Mouse (Mus musculus) lung, embryonic 16.5 days (tissue): ENCODE data around the gene Zcchc9. TPM values are rescaled to one million over a fixed set of nuclear protein-coding genes. Genes with fewer than 3 reads are reported as not detected.

Experiments
- ATAC-seq: fragments of 200-750 bp; cut with Nextera tagmentation; 2 replicates; pipeline ENCODE4 v1.8.0; 2017; ENCODE audit warnings: low read depth, mild to moderate bottlenecking, moderate library complexity
- H3K27ac ChIP-seq: fragments of 300-500 bp; sonication (generic); 2 replicates; pipeline ENCODE4 v1.5.1; 2014; ENCODE audit warnings: mild to moderate bottlenecking, control low read depth, low read length
- H3K27me3 ChIP-seq: fragments of 300-500 bp; sonication (generic); 2 replicates; pipeline ENCODE4 v1.6.1; 2014; ENCODE audit warnings: low read depth, low read length, mixed read lengths; ENCODE audit not compliant: control insufficient read depth, insufficient read depth
- H3K36me3 ChIP-seq: fragments of 300-500 bp; sonication (generic); 2 replicates; pipeline ENCODE4 v1.6.1; 2014; ENCODE audit warnings: low read length; ENCODE audit not compliant: control insufficient read depth, insufficient read depth
- H3K4me1 ChIP-seq: fragments of 300-500 bp; sonication (generic); replicated peaks from 2 replicates; pipeline ENCODE4 v1.6.1; 2014; ENCODE audit warnings: low read length, mixed read lengths; ENCODE audit not compliant: control insufficient read depth, insufficient read depth
- H3K4me2 ChIP-seq: fragments of 300-500 bp; sonication (generic); 2 replicates; pipeline ENCODE4 v1.6.1; 2014; ENCODE audit warnings: low read depth, low read length, control low read depth
- H3K4me3 ChIP-seq: fragments of 300-500 bp; sonication (generic); 2 replicates; pipeline ENCODE4 v1.5.1; 2014; ENCODE audit warnings: mild to moderate bottlenecking, low read length, control low read depth
- H3K9ac ChIP-seq: fragments of 300-500 bp; sonication (generic); 2 replicates; pipeline ENCODE4 v1.6.1; 2014; ENCODE audit warnings: low read length, control low read depth
- H3K9me3 ChIP-seq: fragments of 300-500 bp; sonication (generic); 2 replicates; pipeline ENCODE4 v1.6.1; 2016; ENCODE audit warnings: low read length; ENCODE audit not compliant: control insufficient read depth
- WGBS: fragments of 180-500 bp; shearing (Covaris S2); extraction: QIAGEN DNeasy Blood & Tissue Kit; methylation state at CpG from one replicate; pipeline ENCODE4 v1.1.7; 2014; 5-methylcytosine and 5-hydroxymethylcytosine counted together
- polyA plus RNA-seq: library from polyadenylated mRNA; unstranded; fragments of >200 nt; fragmentation: Nextera tagmentation; extraction: Ambion mirVana; gene quantifications from 2 replicates; pipeline ENCODE4 v1.2.1, GENCODE M21; 2015

The Zcchc9 gene
- polyA plus RNA-seq, result 33.1 and 34.1 TPM in 2 replicates

GRCm38 (mm10) chr13:91807155-91807839, at the start of gene Zcchc9:
Gene Zcchc9, minus strand, starts transcription at chr13:91807705.
- H3K9me3 ChIP-seq, result no peaks in the 10 kb centered on the region
- peaks cover 9% of the 10 kb centered on the region for H3K4me1 ChIP-seq
- H3K27me3 ChIP-seq, result no peaks in the 10 kb centered on the region
- peak; percentile 99 for ATAC-seq
- peak within 1 kb of the TSS; percentile 94 for H3K27ac ChIP-seq
- WGBS, result under 1% methylated on average over 50 of the region's 50 CpGs
- H3K9ac ChIP-seq, result peak within 1 kb of the TSS; percentile 98
- peaks cover 13% of the 10 kb centered on the region for H3K36me3 ChIP-seq
- H3K4me3 ChIP-seq, result peak within 1 kb of the TSS; percentile 94
- peak within 1 kb of the TSS; percentile 80 for H3K4me2 ChIP-seq

GRCm38 (mm10) chr13:91854412-91854811, 46.9 kb upstream of the Zcchc9 start:
- no peaks in the 10 kb centered on the region for H3K4me1 ChIP-seq
- H3K4me2 ChIP-seq, result no peak overlapping the region
- H3K27ac ChIP-seq, result no peak overlapping the region
- no peaks in the 10 kb centered on the region for H3K36me3 ChIP-seq
- H3K9me3 ChIP-seq, result no peaks in the 10 kb centered on the region
- WGBS, result 51% methylated on average over 3 of the region's 3 CpGs
- ATAC-seq, result no peak
- no peak overlapping the region for H3K9ac ChIP-seq
- H3K27me3 ChIP-seq, result no peaks in the 10 kb centered on the region
- no peak overlapping the region for H3K4me3 ChIP-seq

GRCm38 (mm10) chr13:91827876-91828275, 20.4 kb upstream of the Zcchc9 start:
- Histone ChIP-seq H3K27me3 (no peaks in the 10 kb centered on the region), H3K9ac (no peak overlapping the region), H3K9me3 (no peaks in the 10 kb centered on the region), H3K27ac (no peak overlapping the region), H3K4me2 (no peak overlapping the region), H3K4me1 (0 out of 2 replicates have a peak, but pooled peaks cover 3% of the 10 kb centered on the region), H3K4me3 (no peak overlapping the region), H3K36me3 (no peaks in the 10 kb centered on the region)
- ATAC-seq, result no peak

- no peaks in the 10 kb centered on the region for H3K9me3 ChIP-seq
- no peak overlapping the region for H3K9ac ChIP-seq
- no peak overlapping the region for H3K27ac ChIP-seq
- no peak for ATAC-seq
- no peaks in the 10 kb centered on the region for H3K36me3 ChIP-seq
- no peaks in the 10 kb centered on the region for H3K27me3 ChIP-seq
- H3K4me3 ChIP-seq, result no peak overlapping the region
- no peak overlapping the region for H3K4me2 ChIP-seq
- 0 out of 2 replicates have a peak, but pooled peaks cover 3% of the 10 kb centered on the region for H3K4me1 ChIP-seq
- 78% methylated on average over 2 of the region's 2 CpGs for WGBS
Measured at GRCm38 (mm10) chr13:91826066-91826465, 18.6 kb upstream of the Zcchc9 start.

- no peak for ATAC-seq
- H3K9me3 ChIP-seq, result no peaks in the 10 kb centered on the region
- no peaks in the 10 kb centered on the region for H3K36me3 ChIP-seq
- no peak overlapping the region for H3K27ac ChIP-seq
- H3K4me3 ChIP-seq, result no peak overlapping the region
- H3K4me1 ChIP-seq, result 0 out of 2 replicates have a peak, but pooled peaks cover 3% of the 10 kb centered on the region
- H3K4me2 ChIP-seq, result no peak overlapping the region
- H3K27me3 ChIP-seq, result no peaks in the 10 kb centered on the region
- H3K9ac ChIP-seq, result no peak overlapping the region
- 46% methylated on average over 4 of the region's 4 CpGs for WGBS
Measured at GRCm38 (mm10) chr13:91824845-91825550, 17.5 kb upstream of the Zcchc9 start.

GRCm38 (mm10) chr13:91823735-91824134, 16.2 kb upstream of the Zcchc9 start:
- no peak for ATAC-seq
- Histone ChIP-seq H3K4me2 (no peak overlapping the region), H3K4me3 (no peak overlapping the region), H3K4me1 (0 out of 2 replicates have a peak, but pooled peaks cover 3% of the 10 kb centered on the region), H3K9ac (no peak overlapping the region), H3K36me3 (no peaks in the 10 kb centered on the region), H3K9me3 (no peaks in the 10 kb centered on the region), H3K27ac (no peak overlapping the region), H3K27me3 (no peaks in the 10 kb centered on the region)
- 71% methylated on average over 6 of the region's 6 CpGs for WGBS

GRCm38 (mm10) chr13:91814670-91815069, 7.2 kb upstream of the Zcchc9 start:
- 84% methylated on average over 5 of the region's 5 CpGs for WGBS
- H3K4me3 ChIP-seq, result no peak overlapping the region
- no peak for ATAC-seq
- H3K36me3 ChIP-seq, result no peaks in the 10 kb centered on the region
- H3K27me3 ChIP-seq, result no peaks in the 10 kb centered on the region
- no peak overlapping the region for H3K27ac ChIP-seq
- no peaks in the 10 kb centered on the region for H3K4me1 ChIP-seq
- no peaks in the 10 kb centered on the region for H3K9me3 ChIP-seq
- no peak overlapping the region for H3K4me2 ChIP-seq
- H3K9ac ChIP-seq, result no peak overlapping the region

GRCm38 (mm10) chr13:91809476-91809875, 2.0 kb upstream of the Zcchc9 start:
- no peak for ATAC-seq
- H3K27me3 ChIP-seq, result no peaks in the 10 kb centered on the region
- WGBS, result 35% methylated on average over 2 of the region's 2 CpGs
- no peak overlapping the region for H3K9ac ChIP-seq
- H3K4me2 ChIP-seq, result no peak overlapping the region
- H3K4me1 ChIP-seq, result peaks cover 9% of the 10 kb centered on the region
- H3K36me3 ChIP-seq, result peaks cover 10% of the 10 kb centered on the region
- no peaks in the 10 kb centered on the region for H3K9me3 ChIP-seq
- no peak overlapping the region for H3K27ac ChIP-seq
- H3K4me3 ChIP-seq, result no peak overlapping the region

GRCm38 (mm10) chr13:91807874-91808575, 520 bp upstream of the Zcchc9 start:
- H3K9me3 ChIP-seq, result no peaks in the 10 kb centered on the region
- peak overlapping the region; percentile 94 for H3K27ac ChIP-seq
- H3K9ac ChIP-seq, result peak overlapping the region; percentile 98
- peaks cover 9% of the 10 kb centered on the region for H3K4me1 ChIP-seq
- H3K36me3 ChIP-seq, result peaks cover 13% of the 10 kb centered on the region
- WGBS, result 10% methylated on average over 20 of the region's 20 CpGs
- no peaks in the 10 kb centered on the region for H3K27me3 ChIP-seq
- H3K4me2 ChIP-seq, result peak overlapping the region; percentile 80
- ATAC-seq, result no peak
- peak overlapping the region; percentile 94 for H3K4me3 ChIP-seq
